Mouse (Mus musculus): ENCODE results near the gene Dglucy.

GRCm38 (mm10) chr12:100934796-100935195 is 155.9 kb downstream of the Dglucy start:
- TF ChIP-seq CTCF (IDR thresholded peaks at IDR 0.05; ENCODE audit: borderline replicate concordance, insufficient read depth, low read length) (no peak), POLR2A (IDR thresholded peaks at IDR 0.05; ENCODE audit: low read depth, low read length) (no peak)
